Mouse (Mus musculus) ZHBTc4 (cell line): ENCODE data around the gene Tsen2.

Experiments
- DNase-seq: peaks from one replicate; pipeline ENCODE4 v3.0.0-alpha.2; 2011; ENCODE audit warnings: low read depth, low spot score

Gene Tsen2

GRCm38 (mm10) chr6:115544442-115544970 is at the start of gene Tsen2:
Tsen2 (plus strand) TSS chr6:115544664.
- DNase-seq = peak; percentile 99

GRCm38 (mm10) chr6:115499540-115499939 is 44.9 kb upstream of the Tsen2 start:
- DNase-seq = peak; percentile 16

GRCm38 (mm10) chr6:115500234-115500633 is 44.2 kb upstream of the Tsen2 start:
- DNase-seq = no peak

- DNase-seq = no peak
Measured at GRCm38 (mm10) chr6:115501131-115501530, 43.3 kb upstream of the Tsen2 start.

- DNase-seq = no peak
Measured at GRCm38 (mm10) chr6:115503038-115503437, 41.4 kb upstream of the Tsen2 start.

GRCm38 (mm10) chr6:115503549-115504159 is 40.8 kb upstream of the Tsen2 start:
- DNase-seq = no peak

GRCm38 (mm10) chr6:115504160-115504558 is 40.3 kb upstream of the Tsen2 start:
- no peak for DNase-seq

- no peak for DNase-seq
Measured at GRCm38 (mm10) chr6:115504915-115505314, 39.5 kb upstream of the Tsen2 start.

GRCm38 (mm10) chr6:115506425-115506824 is 38.0 kb upstream of the Tsen2 start:
- no peak for DNase-seq

GRCm38 (mm10) chr6:115511447-115511846 is 33.0 kb upstream of the Tsen2 start:
- no peak for DNase-seq

GRCm38 (mm10) chr6:115513207-115513606 is 31.3 kb upstream of the Tsen2 start:
- no peak for DNase-seq

GRCm38 (mm10) chr6:115517904-115518303 is 26.6 kb upstream of the Tsen2 start:
- no peak for DNase-seq

- DNase-seq = no peak
Measured at GRCm38 (mm10) chr6:115518352-115518751, 26.1 kb upstream of the Tsen2 start.

GRCm38 (mm10) chr6:115519275-115519699 is 25.2 kb upstream of the Tsen2 start:
- no peak for DNase-seq

GRCm38 (mm10) chr6:115521923-115522322 is 22.5 kb upstream of the Tsen2 start:
- no peak for DNase-seq

GRCm38 (mm10) chr6:115522691-115523146 is 21.7 kb upstream of the Tsen2 start:
- no peak for DNase-seq

- no peak for DNase-seq
Measured at GRCm38 (mm10) chr6:115523201-115523600, 21.3 kb upstream of the Tsen2 start.

- no peak for DNase-seq
Measured at GRCm38 (mm10) chr6:115524449-115524990, 19.9 kb upstream of the Tsen2 start.

- no peak for DNase-seq
Measured at GRCm38 (mm10) chr6:115527418-115527817, 17.0 kb upstream of the Tsen2 start.

- no peak for DNase-seq
Measured at GRCm38 (mm10) chr6:115528372-115528771, 16.1 kb upstream of the Tsen2 start.

GRCm38 (mm10) chr6:115534617-115535016 is 9.8 kb upstream of the Tsen2 start:
- DNase-seq = no peak

GRCm38 (mm10) chr6:115536169-115536568 is 8.3 kb upstream of the Tsen2 start:
- no peak for DNase-seq
